Mouse (Mus musculus): Measurements from ENCODE around the gene Myo1g. TPM values are rescaled to one million over a fixed set of nuclear protein-coding genes. Genes with fewer than 3 reads are reported as not detected.

Gene Myo1g
- polyA plus RNA-seq, 1 experiment from 2014 or later: 0.63 TPM

DNA sequence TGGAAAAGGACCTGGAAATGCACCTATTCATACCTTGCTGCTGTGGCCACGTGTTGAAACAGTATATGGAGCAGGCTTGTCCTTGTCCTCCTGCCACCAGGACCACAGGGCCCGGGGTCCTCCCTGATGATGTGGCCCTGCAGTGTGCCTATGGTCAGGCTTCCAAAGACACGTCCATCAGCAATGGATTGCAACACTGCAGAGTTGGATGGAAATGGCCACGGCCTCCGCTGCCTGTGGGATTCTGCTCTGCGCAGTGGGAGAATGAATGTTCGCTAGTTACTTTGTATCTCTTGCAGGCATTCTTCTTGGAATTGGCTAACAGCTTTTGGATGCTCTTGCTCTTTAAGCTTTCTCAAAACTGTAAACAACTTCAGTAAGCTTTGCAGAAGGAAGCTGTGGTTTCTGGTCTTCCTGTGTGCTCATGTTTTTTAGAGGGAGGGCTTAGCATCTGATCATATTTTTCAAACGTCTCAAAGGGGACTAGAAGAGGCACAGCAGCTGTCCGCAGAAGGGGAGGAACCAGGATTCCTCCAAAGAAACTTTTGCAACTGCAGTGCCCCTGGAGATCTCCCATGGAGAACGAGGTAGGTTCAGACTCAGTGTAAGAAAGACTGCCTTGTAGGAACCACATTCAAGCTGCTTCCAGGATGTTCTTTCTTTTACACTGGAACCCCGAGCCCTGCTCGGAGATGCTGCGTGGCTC is 40.0 kb upstream of the Myo1g start:
- Histone ChIP-seq H3K4me2 (ENCODE audit: low read depth, low read length, severe bottlenecking) (no peak overlapping the region), H3K27me3 (ENCODE audit: control insufficient read depth, insufficient read depth, low read length) (no peaks in the 10 kb centered on the region), H3K4me3 (ENCODE audit: low read depth, low read length) (no peak overlapping the region), H3K9ac (ENCODE audit: low read length) (no peak overlapping the region), H3K4me1 (replicated peaks; ENCODE audit: control insufficient read depth, insufficient read depth, low read length) (no peaks in the 10 kb centered on the region), H3K36me3 (ENCODE audit: control insufficient read depth, insufficient read depth, low read length) (no peaks in the 10 kb centered on the region), H3K27ac (ENCODE audit: low read depth, low read length) (no peak overlapping the region), H3K9me3 (ENCODE audit: control insufficient read depth, low read length) (no peaks in the 10 kb centered on the region)
- DNase-seq (ENCODE audit: low spot score): no peak
- no peak for ATAC-seq (replicated peaks; ENCODE audit: low FRiP score)
- 93% methylated on average over 13 of the region's 13 CpGs for WGBS

GRCm38 (mm10) chr11:6559996-6560395 is 39.2 kb upstream of the Myo1g start:
- WGBS: 99% methylated on average over 2 of the region's 2 CpGs
- H3K36me3 ChIP-seq (ENCODE audit: control insufficient read depth, insufficient read depth, low read length): no peaks in the 10 kb centered on the region

GRCm38 (mm10) chr11:6558234-6558633 is 37.5 kb upstream of the Myo1g start:
- 91% methylated on average over 3 of the region's 3 CpGs for WGBS
- no peaks in the 10 kb centered on the region for H3K36me3 ChIP-seq (ENCODE audit: control insufficient read depth, insufficient read depth, low read length)

More at GRCm38 (mm10) chr11:6559996-6560395, 39.2 kb upstream of the Myo1g start:
- H3K4me2 ChIP-seq (ENCODE audit: low read depth, low read length, severe bottlenecking): no peak overlapping the region
- ATAC-seq (replicated peaks; ENCODE audit: low FRiP score) (no peak), DNase-seq (ENCODE audit: low spot score) (no peak)
- no peak overlapping the region for H3K27ac ChIP-seq (ENCODE audit: low read depth, low read length)
- no peaks in the 10 kb centered on the region for H3K9me3 ChIP-seq (ENCODE audit: control insufficient read depth, low read length)
- no peak overlapping the region for H3K9ac ChIP-seq (ENCODE audit: low read length)
- no peak overlapping the region for H3K4me3 ChIP-seq (ENCODE audit: low read depth, low read length)
- no peaks in the 10 kb centered on the region for H3K4me1 ChIP-seq (replicated peaks; ENCODE audit: control insufficient read depth, insufficient read depth, low read length)
- no peaks in the 10 kb centered on the region for H3K27me3 ChIP-seq (ENCODE audit: control insufficient read depth, insufficient read depth, low read length)

GRCm38 (mm10) chr11:6550201-6550600 is 29.4 kb upstream of the Myo1g start:
- no peaks in the 10 kb centered on the region; the same call in 1 of the 2 replicates for H3K36me3 ChIP-seq (ENCODE audit: control insufficient read depth, insufficient read depth, low read length)

More at GRCm38 (mm10) chr11:6558234-6558633, 37.5 kb upstream of the Myo1g start:
- Histone ChIP-seq H3K27ac (ENCODE audit: low read depth, low read length) (no peak overlapping the region), H3K9ac (ENCODE audit: low read length) (no peak overlapping the region), H3K27me3 (ENCODE audit: control insufficient read depth, insufficient read depth, low read length) (no peaks in the 10 kb centered on the region), H3K4me1 (replicated peaks; ENCODE audit: control insufficient read depth, insufficient read depth, low read length) (0 out of 2 replicates have a peak, but pooled peaks cover 2% of the 10 kb centered on the region), H3K4me3 (ENCODE audit: low read depth, low read length) (no peak overlapping the region), H3K9me3 (ENCODE audit: control insufficient read depth, low read length) (no peaks in the 10 kb centered on the region), H3K4me2 (ENCODE audit: low read depth, low read length, severe bottlenecking) (no peak overlapping the region)
- no peak for DNase-seq (ENCODE audit: low spot score)
- no peak for ATAC-seq (replicated peaks; ENCODE audit: low FRiP score)

DNA sequence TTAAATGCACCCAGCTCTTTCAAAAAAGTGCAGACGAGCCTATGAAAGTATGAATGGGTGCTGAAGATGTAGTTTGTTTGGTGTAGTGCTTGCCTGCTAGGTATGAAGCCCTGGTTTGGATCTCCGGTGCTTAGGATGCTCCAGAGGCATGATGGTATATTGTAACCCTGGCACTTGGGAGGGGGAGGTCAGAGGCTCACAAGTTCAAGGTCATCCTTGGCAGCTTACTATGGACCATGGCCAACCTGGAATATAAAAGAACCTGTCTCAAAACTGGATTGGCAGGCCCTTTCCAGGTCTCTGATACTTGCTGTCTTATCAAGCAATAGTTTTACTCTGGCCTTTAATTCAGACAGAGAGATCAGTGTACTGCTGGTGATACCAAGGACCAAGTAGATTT is 29.0 kb upstream of the Myo1g start:
- 96% methylated on average over 2 of the region's 2 CpGs for WGBS
- H3K4me2 ChIP-seq (ENCODE audit: low read depth, low read length, severe bottlenecking): no peak overlapping the region
- no peaks in the 10 kb centered on the region for H3K9me3 ChIP-seq (ENCODE audit: control insufficient read depth, low read length)
- DNase-seq (ENCODE audit: low spot score) (no peak), ATAC-seq (replicated peaks; ENCODE audit: low FRiP score) (no peak)
- no peak overlapping the region for H3K27ac ChIP-seq (ENCODE audit: low read depth, low read length)
- H3K27me3 ChIP-seq (ENCODE audit: control insufficient read depth, insufficient read depth, low read length): no peaks in the 10 kb centered on the region
- H3K36me3 ChIP-seq (ENCODE audit: control insufficient read depth, insufficient read depth, low read length): no peaks in the 10 kb centered on the region; the same call in 1 of the 2 replicates
- H3K4me1 ChIP-seq (replicated peaks; ENCODE audit: control insufficient read depth, insufficient read depth, low read length): peaks cover 6% of the 10 kb centered on the region; the same call in 1 of the 2 replicates
- H3K9ac ChIP-seq (ENCODE audit: low read length): no peak overlapping the region
- no peak overlapping the region for H3K4me3 ChIP-seq (ENCODE audit: low read depth, low read length)

More at GRCm38 (mm10) chr11:6550201-6550600, 29.4 kb upstream of the Myo1g start:
- Histone ChIP-seq H3K4me3 (ENCODE audit: low read depth, low read length) (no peak overlapping the region), H3K4me1 (replicated peaks; ENCODE audit: control insufficient read depth, insufficient read depth, low read length) (peaks cover 6% of the 10 kb centered on the region; the same call in 1 of the 2 replicates), H3K27me3 (ENCODE audit: control insufficient read depth, insufficient read depth, low read length) (no peaks in the 10 kb centered on the region), H3K9ac (ENCODE audit: low read length) (no peak overlapping the region), H3K27ac (ENCODE audit: low read depth, low read length) (no peak overlapping the region), H3K9me3 (ENCODE audit: control insufficient read depth, low read length) (no peaks in the 10 kb centered on the region), H3K4me2 (ENCODE audit: low read depth, low read length, severe bottlenecking) (no peak overlapping the region)
- ATAC-seq (replicated peaks; ENCODE audit: low FRiP score): no peak
- no peak for DNase-seq (ENCODE audit: low spot score)
- WGBS: 87% methylated on average over 3 of the region's 3 CpGs

DNA sequence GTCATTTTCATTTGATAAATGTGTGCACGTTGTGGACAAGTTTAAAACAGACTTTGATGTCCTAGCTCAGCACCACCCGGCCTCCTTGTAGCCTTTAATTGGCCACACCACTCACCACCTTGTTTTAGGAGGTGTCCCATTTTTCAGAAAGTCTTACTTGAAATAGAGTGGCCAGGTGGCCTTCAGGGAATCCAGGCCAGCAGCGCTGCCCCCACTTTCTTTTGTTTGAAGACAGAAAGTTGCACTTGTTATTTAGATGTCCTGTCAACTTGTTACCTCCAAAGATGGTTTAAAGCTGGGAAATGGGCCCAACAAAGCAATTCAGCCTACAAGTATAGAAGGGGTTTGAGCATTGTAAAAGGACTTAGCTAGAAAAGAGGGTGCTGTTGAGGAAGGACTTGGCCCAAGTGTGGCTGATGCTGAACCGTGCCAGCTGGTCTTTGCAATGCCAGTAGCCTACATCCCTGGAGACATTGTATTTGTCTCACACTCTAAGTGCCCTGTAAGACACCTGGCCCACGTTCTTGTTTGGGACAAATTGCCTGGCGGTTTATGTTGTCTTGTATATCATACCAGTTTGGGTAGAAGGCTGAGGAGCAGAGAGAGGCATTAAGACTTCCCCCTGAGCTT is 27.0 kb upstream of the Myo1g start:
- H3K4me1 ChIP-seq (replicated peaks; ENCODE audit: control insufficient read depth, insufficient read depth, low read length): peaks cover 4% of the 10 kb centered on the region; the same call in 1 of the 2 replicates
- no peak overlapping the region for H3K27ac ChIP-seq (ENCODE audit: low read depth, low read length)
- H3K36me3 ChIP-seq (ENCODE audit: control insufficient read depth, insufficient read depth, low read length): no peaks in the 10 kb centered on the region; the same call in 1 of the 2 replicates
- H3K27me3 ChIP-seq (ENCODE audit: control insufficient read depth, insufficient read depth, low read length): no peaks in the 10 kb centered on the region
- ATAC-seq (replicated peaks; ENCODE audit: low FRiP score) (no peak), DNase-seq (ENCODE audit: low spot score) (no peak)
- peak overlapping the region; percentile 67 for H3K4me2 ChIP-seq (ENCODE audit: low read depth, low read length, severe bottlenecking)
- no peaks in the 10 kb centered on the region for H3K9me3 ChIP-seq (ENCODE audit: control insufficient read depth, low read length)
- H3K4me3 ChIP-seq (ENCODE audit: low read depth, low read length): peak overlapping the region; percentile 89
- peak overlapping the region; percentile 76 for H3K9ac ChIP-seq (ENCODE audit: low read length)
- WGBS: 48% methylated on average over 6 of the region's 6 CpGs

- WGBS: 1% methylated on average over 27 of the region's 41 CpGs
- peak; percentile 76 for ATAC-seq (replicated peaks; ENCODE audit: low FRiP score)
- peaks cover 4% of the 10 kb centered on the region; the same call in 1 of the 2 replicates for H3K4me1 ChIP-seq (replicated peaks; ENCODE audit: control insufficient read depth, insufficient read depth, low read length)
Observed at GRCm38 (mm10) chr11:6547037-6547680, 26.4 kb upstream of the Myo1g start.

GRCm38 (mm10) chr11:6546205-6547013 is 25.6 kb upstream of the Myo1g start, which contains the start of gene Ccm2:
Gene Ccm2 (plus strand): TSS chr11:6546887.
- H3K27me3 ChIP-seq (ENCODE audit: control insufficient read depth, insufficient read depth, low read length): no peaks in the 10 kb centered on the region
- H3K36me3 ChIP-seq (ENCODE audit: control insufficient read depth, insufficient read depth, low read length): no peaks in the 10 kb centered on the region; the same call in 1 of the 2 replicates
- peak within 1 kb of the TSS; percentile 96 for H3K27ac ChIP-seq (ENCODE audit: low read depth, low read length)
- H3K4me2 ChIP-seq (ENCODE audit: low read depth, low read length, severe bottlenecking): peak within 1 kb of the TSS; percentile 67
- peak within 1 kb of the TSS; percentile 89 for H3K4me3 ChIP-seq (ENCODE audit: low read depth, low read length)
- WGBS: 1% methylated on average over 50 of the region's 57 CpGs
- H3K9ac ChIP-seq (ENCODE audit: low read length): peak within 1 kb of the TSS; percentile 76
- peak; percentile 100 for DNase-seq (ENCODE audit: low spot score)
- no peaks in the 10 kb centered on the region for H3K9me3 ChIP-seq (ENCODE audit: control insufficient read depth, low read length)
- peak; percentile 96 for ATAC-seq (replicated peaks; ENCODE audit: low FRiP score)
- H3K4me1 ChIP-seq (replicated peaks; ENCODE audit: control insufficient read depth, insufficient read depth, low read length): peaks cover 4% of the 10 kb centered on the region; the same call in 1 of the 2 replicates

More at GRCm38 (mm10) chr11:6547037-6547680, 26.4 kb upstream of the Myo1g start:
- Histone ChIP-seq H3K4me3 (ENCODE audit: low read depth, low read length) (peak overlapping the region; percentile 89), H3K9ac (ENCODE audit: low read length) (peak overlapping the region; percentile 76), H3K9me3 (ENCODE audit: control insufficient read depth, low read length) (no peaks in the 10 kb centered on the region), H3K27me3 (ENCODE audit: control insufficient read depth, insufficient read depth, low read length) (no peaks in the 10 kb centered on the region), H3K4me2 (ENCODE audit: low read depth, low read length, severe bottlenecking) (peak overlapping the region; percentile 67), H3K36me3 (ENCODE audit: control insufficient read depth, insufficient read depth, low read length) (no peaks in the 10 kb centered on the region; the same call in 1 of the 2 replicates), H3K27ac (ENCODE audit: low read depth, low read length) (peak overlapping the region; percentile 96)
- DNase-seq (ENCODE audit: low spot score): peak; percentile 86

Measured in forebrain, embryonic 11.5 days (tissue).